Mouse (Mus musculus): ENCODE data around the gene Tm4sf5.
A peak's percentile ranks its signal among the peaks of the same experiment; 100 is the strongest.
"Not testable (repeated sequence)": the region's sequence is repeated elsewhere in the genome, so short reads cannot be mapped to it uniquely, and the experiment has no call there.

Gene Tm4sf5

DNA sequence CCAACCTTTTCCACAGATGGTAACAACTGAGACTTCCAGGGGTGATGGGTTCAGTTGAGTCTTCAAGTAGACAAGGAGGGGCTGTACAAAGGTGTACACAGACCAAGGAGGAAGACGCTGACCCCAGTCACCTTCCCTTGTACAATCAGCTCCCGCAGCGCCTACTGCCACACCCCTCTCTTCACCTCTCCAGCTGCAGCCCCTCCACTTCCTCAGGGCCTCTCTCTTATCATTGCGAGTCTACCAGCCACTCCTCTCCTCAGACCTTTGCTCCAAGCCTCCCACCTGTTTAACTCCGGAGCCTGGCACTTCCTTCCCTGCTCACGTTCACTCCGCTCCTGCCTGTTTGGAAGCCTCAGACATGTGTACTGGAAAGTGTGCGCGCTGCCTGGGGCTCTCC is at the start of gene Tm4sf5:
TSS of gene Tm4sf5 (plus strand) at position 275 of the 400 bp plus-strand sequence.
- DNase-seq, result no peak

- DNase-seq, result peak; percentile 50
Observed at GRCm38 (mm10) chr11:70458688-70459600, 46.1 kb upstream of the Tm4sf5 start, which contains the start of gene Zmynd15. TSS of gene Zmynd15 (plus strand) at chr11:70459433.

DNA sequence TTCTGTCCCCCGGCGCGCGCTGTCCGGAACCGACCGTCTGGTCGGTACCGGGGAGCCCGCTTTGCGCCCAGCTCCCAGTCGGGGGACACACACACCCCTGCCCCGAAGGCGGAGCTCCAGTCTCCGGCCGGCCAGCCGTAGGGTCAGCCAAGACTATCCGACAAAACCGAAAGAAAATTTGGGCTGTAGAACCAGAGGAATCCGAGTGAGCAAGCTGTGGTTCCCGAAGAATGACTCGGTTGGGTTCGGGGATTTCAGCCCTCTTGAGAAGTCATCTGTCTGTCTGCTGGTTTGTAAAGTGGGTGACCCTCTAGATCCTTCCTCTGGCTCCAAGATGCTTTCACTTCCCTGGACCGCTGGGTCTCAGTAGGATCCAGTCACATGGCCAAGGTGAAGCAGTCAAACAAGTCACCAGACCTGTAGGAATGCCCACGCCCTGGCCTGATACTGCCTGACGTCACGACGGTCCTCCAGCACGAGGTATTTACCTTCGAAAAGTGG is 45.4 kb upstream of the Tm4sf5 start, which contains the start of gene Cxcl16:
TSS of gene Cxcl16 (minus strand) at position 384 of the 501 bp plus-strand sequence.
- DNase-seq, result peak; percentile 91

- DNase-seq, result no peak
Observed at GRCm38 (mm10) chr11:70463970-70464369, 41.1 kb upstream of the Tm4sf5 start.

GRCm38 (mm10) chr11:70465211-70465610 is 39.8 kb upstream of the Tm4sf5 start:
- DNase-seq, result no peak

DNA sequence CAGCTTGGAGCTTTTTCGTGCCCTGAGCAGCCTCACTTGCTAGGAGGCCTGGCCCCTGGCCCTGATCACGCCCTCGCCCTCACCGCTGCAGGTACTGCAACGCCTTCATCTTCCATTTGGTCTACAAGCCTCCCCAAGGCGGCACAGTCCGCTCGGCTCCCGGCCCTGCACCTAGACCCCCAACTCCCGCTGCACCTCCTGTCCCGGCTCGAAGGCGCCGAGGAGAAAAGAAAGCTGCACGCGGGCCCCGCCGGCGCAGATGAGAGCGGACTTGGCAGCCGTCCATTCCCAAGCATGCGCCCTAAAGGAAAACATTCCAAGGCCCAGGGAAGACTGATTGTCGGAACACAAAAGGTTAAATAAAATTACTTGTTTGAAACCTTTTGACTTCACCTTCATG is 39.2 kb upstream of the Tm4sf5 start:
- no peak for DNase-seq

DNA sequence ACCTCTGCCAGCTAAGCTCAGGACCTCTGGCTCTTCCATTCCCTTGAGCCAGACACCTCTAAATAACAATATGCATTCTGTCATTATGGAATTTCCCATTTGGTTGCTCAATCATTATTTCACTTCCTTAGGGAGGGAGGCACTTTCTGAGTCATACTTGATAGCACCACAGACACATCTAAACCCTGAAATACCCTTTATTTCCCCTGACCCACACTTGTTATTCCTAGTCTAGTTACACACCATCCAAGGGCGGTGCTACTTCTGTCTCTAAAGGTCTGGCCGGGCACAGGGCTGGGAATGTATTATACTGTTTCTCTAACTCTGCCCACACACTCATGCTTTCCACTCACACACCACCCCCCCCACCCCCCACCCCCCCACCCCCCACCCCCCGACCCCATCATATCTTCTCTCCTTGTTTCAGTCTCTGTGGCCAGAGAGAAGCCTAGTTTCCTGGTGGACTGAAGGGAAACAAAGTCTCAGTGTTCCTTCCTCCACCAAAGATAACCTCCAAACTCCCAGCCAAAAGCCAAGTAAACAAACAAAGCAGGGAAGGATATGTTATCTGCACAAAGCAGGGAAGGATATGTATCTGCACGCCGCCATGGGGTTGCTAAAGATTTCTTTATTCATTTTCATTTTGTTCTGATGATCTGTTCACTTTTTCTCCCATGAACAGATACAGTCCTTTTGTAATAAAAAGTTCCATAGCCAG is 37.0 kb upstream of the Tm4sf5 start:
- no peak for DNase-seq

DNA sequence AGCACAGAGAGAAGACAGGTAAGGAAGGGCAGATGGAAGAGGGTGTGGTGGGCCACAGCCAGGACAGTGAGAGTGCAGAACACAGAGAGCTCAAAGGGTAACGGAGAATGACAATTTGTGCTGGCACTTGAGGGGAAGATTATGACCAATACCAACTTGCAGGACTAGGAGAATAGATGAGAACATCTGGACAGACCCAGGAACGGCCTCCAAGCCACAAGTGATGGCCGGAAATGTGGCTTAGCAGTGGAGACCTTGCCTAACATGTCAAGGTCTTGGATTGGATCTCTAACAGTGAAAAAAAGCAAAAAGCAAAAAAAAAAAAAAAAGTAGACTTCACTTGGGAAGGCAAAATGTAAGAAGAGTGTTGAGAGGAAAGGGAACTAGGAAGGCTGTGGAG is 35.3 kb upstream of the Tm4sf5 start:
- no peak for DNase-seq

DNA sequence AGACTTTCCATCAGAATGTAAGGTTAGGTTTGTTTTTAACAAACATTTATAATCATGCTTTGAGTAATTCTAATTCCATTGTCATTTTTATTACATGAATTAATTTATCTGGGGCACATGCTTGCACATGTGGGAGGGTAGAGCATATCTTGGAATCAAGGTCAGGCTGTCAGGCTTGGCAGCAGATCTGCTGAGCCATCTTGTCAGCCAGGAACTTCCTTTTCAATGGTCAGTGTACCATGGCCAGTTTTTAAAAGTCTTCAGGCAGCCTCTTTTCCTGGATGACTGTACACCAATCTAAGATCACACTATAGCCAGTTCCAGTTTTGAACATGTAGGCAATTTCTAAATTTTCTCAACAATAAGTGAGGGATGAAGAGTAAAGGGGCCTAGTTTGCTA is 32.3 kb upstream of the Tm4sf5 start:
- no peak for DNase-seq

DNA sequence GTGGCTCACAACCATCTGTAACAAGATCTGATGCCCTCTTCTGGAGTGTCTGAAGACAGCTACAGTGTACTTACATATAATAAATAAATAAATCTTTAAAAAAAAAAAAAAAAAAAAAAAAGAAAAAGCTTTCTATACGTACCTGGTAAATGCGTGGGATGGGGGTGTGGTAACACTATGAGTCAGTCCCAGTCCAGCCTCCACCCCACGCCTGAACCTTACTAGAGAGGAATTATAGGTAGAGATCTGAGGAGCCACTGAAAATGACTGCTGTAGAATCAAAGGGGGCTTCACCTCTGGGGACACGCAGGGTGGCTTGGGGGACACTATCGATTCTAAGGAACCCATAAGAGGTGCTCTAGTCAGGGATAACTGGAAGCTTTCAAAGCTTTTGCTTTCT is 31.8 kb upstream of the Tm4sf5 start:
- DNase-seq, result not testable (repeated sequence)

- DNase-seq, result no peak
Observed at GRCm38 (mm10) chr11:70474872-70475534, 30.0 kb upstream of the Tm4sf5 start.

- no peak for DNase-seq
Observed at GRCm38 (mm10) chr11:70485498-70485897, 19.5 kb upstream of the Tm4sf5 start.

- no peak for DNase-seq
Observed at GRCm38 (mm10) chr11:70487816-70488215, 17.2 kb upstream of the Tm4sf5 start.

- no peak for DNase-seq
Observed at GRCm38 (mm10) chr11:70489138-70489537, 15.9 kb upstream of the Tm4sf5 start.

DNA sequence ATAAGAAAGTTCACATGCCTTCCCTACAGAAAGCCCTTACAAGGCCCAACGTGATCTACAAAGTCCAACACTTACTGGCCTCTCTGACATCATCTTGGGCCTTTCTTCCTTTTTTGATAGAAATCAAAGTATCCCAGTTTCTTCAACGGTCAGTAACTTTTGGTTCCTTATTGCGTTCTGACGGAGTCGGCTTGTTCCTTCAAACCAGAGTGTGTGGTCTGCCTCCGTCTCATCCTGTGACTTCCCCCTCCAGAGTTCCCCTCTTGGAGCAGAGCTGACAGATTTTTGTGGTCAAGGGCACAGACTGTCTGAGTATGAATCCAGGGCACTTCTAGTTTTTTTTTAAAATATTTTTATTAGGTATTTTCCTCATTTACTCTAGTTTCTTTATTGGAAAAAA is 15.4 kb upstream of the Tm4sf5 start:
- peak; percentile 53 for DNase-seq

- peak; percentile 82 for DNase-seq
Observed at GRCm38 (mm10) chr11:70499566-70500475, 5.2 kb upstream of the Tm4sf5 start.

GRCm38 (mm10) chr11:70500476-70500812 is 4.6 kb upstream of the Tm4sf5 start:
- no peak for DNase-seq

DNA sequence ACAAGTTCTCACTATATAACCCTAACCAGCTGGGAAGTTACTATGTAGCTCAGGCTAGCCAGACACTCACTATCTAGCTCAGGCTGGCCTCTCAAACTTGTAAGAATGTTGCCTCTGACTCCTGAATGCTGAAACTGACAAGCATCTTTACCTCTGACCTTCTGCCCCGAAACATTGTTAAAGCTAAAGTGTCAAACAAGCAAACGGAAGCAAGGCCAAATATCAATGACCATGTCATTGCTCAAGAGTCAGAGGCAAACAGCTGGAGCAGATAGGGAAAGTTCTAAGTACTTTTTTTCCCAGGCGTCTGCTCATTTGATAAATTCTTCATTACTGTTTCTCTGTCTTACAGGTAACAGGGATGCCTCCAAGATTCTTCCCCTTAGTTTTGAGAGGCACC is 3.0 kb upstream of the Tm4sf5 start:
- no peak for DNase-seq

DNA sequence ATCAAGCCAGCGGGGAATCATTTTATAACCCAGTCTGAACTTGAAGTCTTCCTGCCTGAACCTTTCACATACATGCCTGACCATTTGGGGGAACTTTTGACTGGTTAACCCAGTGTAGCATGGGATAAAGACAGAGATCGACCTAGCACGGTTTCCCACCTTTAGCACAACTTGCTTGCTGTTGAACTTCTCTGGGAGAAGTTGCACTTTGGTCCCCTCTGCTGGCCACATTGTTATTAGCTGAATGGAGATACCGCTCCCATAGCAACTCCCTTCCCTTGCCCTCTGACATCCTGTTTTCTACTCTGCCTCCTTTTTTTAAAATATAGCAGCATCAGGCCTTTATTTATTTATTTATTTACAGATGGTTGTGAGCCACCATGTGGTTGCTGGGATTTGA is 1.3 kb downstream of the Tm4sf5 start:
- peak; percentile 90 for DNase-seq

DNA sequence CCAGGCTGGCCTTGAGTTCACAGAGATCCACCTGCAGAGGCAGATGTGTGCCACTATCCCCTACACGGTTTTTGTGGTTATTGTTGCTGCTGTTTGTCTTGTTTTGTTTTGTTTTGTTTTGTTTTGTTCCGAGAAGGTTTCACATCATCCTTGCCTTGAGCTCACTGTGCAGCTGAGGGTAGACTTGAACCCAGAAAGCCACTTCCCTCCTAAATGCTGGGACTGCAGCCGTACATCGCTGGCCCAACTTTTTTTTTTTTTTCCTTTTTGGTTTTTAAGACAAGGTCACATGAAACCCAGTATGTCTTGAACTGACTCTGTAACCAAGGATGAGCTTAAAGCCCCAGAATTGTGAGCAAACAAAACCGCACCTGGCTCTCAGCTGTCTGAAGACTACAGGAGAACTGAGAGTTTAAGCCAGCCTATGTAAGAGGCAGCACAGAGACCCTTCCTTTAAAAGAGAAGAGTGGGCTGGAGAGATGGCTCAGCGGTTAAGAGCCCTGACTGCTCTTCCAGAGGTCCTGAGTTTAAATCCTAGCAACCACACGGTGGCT is 2.0 kb downstream of the Tm4sf5 start:
- DNase-seq, result no peak

GRCm38 (mm10) chr11:70509753-70510564 is 4.9 kb downstream of the Tm4sf5 start:
- peak; percentile 56 for DNase-seq
